ENCODE assay signal across 18 mouse cellular contexts in the genomic region with DNA sequence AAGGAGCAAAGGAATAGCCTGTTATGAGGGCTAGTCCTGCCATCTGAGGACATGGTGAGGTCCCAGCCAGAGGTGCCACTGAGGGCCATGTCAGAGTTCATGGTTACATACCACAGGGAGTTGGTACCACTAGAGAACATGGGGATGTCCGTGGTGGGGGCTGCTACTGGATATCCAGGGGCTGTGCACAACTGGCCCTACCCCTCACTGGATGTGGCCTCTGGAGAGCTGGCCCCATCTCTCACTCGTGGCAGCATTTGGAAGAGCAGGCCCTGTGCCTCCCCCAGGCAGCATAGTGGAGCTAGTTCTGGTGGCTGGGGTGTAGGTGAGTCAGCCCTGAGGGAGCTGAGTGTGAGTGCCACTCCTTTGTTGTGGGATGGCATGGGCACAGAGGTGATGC. TPM values are rescaled to one million over a fixed set of nuclear protein-coding genes. Genes with fewer than 3 reads are reported as not detected.
DNase-seq lines count a peak whose midpoint lies in the region; ATAC-seq and TF ChIP-seq lines count a peak whose summit lies in the region.
"Had no signal": no experiment of that assay in that cellular context is flagged by ENCODE, and none has a peak within 500 bp of the region (broad histone marks: within the 10 kb centered on the region; RNA-seq: fewer than 3 reads in every experiment).

No protein-coding gene starts in this region.

- 0 out of 2 replicates have a peak, but pooled peaks have one; percentile 9 for ATAC-seq in heart, embryonic 14.5 days (ENCODE audit: insufficient number of reproducible peaks, insufficient read depth, low FRiP score, low read depth)
- ATAC-seq in liver, embryonic 12.5 days, result 0 out of 2 replicates have a peak, but pooled peaks have one; percentile 18
- ATAC-seq in embryonic facial prominence, embryonic 13.5 days (ENCODE audit: insufficient number of reproducible peaks, insufficient read depth, low FRiP score, low TSS enrichment, low read depth), result 0 out of 2 replicates have a peak, but pooled peaks have one; percentile 10
- peak; percentile 27; the same call in 1 of the 2 replicates for ATAC-seq in midbrain, postnatal 0 days (ENCODE audit: low FRiP score)
- ATAC-seq: CD4-positive, CD25-positive, alpha-beta regulatory T cell, adult 4 months; forebrain, embryonic 16.5 days had no signal

- no peak for DNase-seq in heart, adult 9 months (ENCODE audit: low spot score in 2 of 2)
- no peak for DNase-seq in liver
- no peak for DNase-seq in midbrain, postnatal 0 days (ENCODE audit: low spot score)
- no peak for DNase-seq in spleen, adult 12 weeks (ENCODE audit: low spot score)
- DNase-seq: adrenal gland, adult 2 months; gastrocnemius, postnatal 14 days; right cerebral cortex, postnatal 25 days; thymus, adult 18-20 months had no signal

- no peak overlapping the region for H3K4me3 ChIP-seq in heart, embryonic 14.5 days (ENCODE audit: control insufficient read depth in 1 of 2, insufficient read depth in 1 of 2, low read depth in 1 of 2, low read length in 2 of 2)
- H3K4me3 ChIP-seq in liver, embryonic 12.5 days, result no peak overlapping the region
- no peak overlapping the region for H3K4me3 ChIP-seq in embryonic facial prominence, embryonic 13.5 days
- no peak overlapping the region for H3K4me3 ChIP-seq in midbrain, postnatal 0 days (ENCODE audit: low read depth, low read length)
- H3K4me3 ChIP-seq: heart, embryonic 10.5 days; limb, embryonic 15.5 days had no signal

- H3K36me3 ChIP-seq in heart, embryonic 14.5 days (ENCODE audit: control insufficient read depth, insufficient read depth, low read length), result peaks cover 43% of the 10 kb centered on the region
- H3K36me3 ChIP-seq in liver, embryonic 12.5 days, result peaks cover 45% of the 10 kb centered on the region
- peaks cover 31% of the 10 kb centered on the region for H3K36me3 ChIP-seq in embryonic facial prominence, embryonic 13.5 days
- peaks cover 17% of the 10 kb centered on the region; the same call in 1 of the 2 replicates for H3K36me3 ChIP-seq in midbrain, postnatal 0 days (ENCODE audit: insufficient read depth, low read length)

- H3K9ac ChIP-seq in heart, embryonic 14.5 days (ENCODE audit: low read length), result no peak overlapping the region
- H3K9ac ChIP-seq in liver, embryonic 12.5 days, result no peak overlapping the region
- H3K9ac ChIP-seq in embryonic facial prominence, embryonic 13.5 days, result no peak overlapping the region
- no peak overlapping the region for H3K9ac ChIP-seq in midbrain, postnatal 0 days (replicated peaks; ENCODE audit: low read length, poor library complexity, severe bottlenecking)
- H3K9ac ChIP-seq: limb, embryonic 15.5 days had no signal

- no peak overlapping the region for H3K4me2 ChIP-seq in heart, embryonic 14.5 days (ENCODE audit: low read length)
- H3K4me2 ChIP-seq in liver, embryonic 12.5 days, result no peak overlapping the region
- no peak overlapping the region for H3K4me2 ChIP-seq in embryonic facial prominence, embryonic 13.5 days
- H3K4me2 ChIP-seq in midbrain, postnatal 0 days (ENCODE audit: low read depth, low read length, poor library complexity, severe bottlenecking), result no peak overlapping the region
- H3K4me2 ChIP-seq: limb, embryonic 15.5 days had no signal

- no peak overlapping the region for H3K27ac ChIP-seq in heart, embryonic 14.5 days (replicated peaks in 1 of 2; ENCODE audit: control insufficient read depth in 1 of 2, insufficient read depth in 1 of 2, low read depth in 2 of 2, low read length in 2 of 2)
- no peak overlapping the region for H3K27ac ChIP-seq in liver, embryonic 12.5 days
- H3K27ac ChIP-seq in embryonic facial prominence, embryonic 13.5 days, result no peak overlapping the region
- H3K27ac ChIP-seq in midbrain, postnatal 0 days (ENCODE audit: low read depth, low read length), result no peak overlapping the region
- H3K27ac ChIP-seq: heart, embryonic 10.5 days; kidney, postnatal 0 days; limb, embryonic 15.5 days had no signal

- H3K9me3 ChIP-seq in heart, embryonic 14.5 days (ENCODE audit: control insufficient read depth, low read length), result no peaks in the 10 kb centered on the region
- H3K9me3 ChIP-seq in liver, embryonic 12.5 days (replicated peaks), result no peaks in the 10 kb centered on the region
- H3K9me3 ChIP-seq in embryonic facial prominence, embryonic 13.5 days, result no peaks in the 10 kb centered on the region
- H3K9me3 ChIP-seq in midbrain, postnatal 0 days (ENCODE audit: low read length), result no peaks in the 10 kb centered on the region
- H3K9me3 ChIP-seq: heart, embryonic 10.5 days; limb, embryonic 15.5 days had no signal

- H3K27me3 ChIP-seq in heart, embryonic 14.5 days (ENCODE audit: control insufficient read depth, insufficient read depth, low read length), result no peaks in the 10 kb centered on the region
- H3K27me3 ChIP-seq in liver, embryonic 12.5 days (replicated peaks), result no peaks in the 10 kb centered on the region
- no peaks in the 10 kb centered on the region for H3K27me3 ChIP-seq in embryonic facial prominence, embryonic 13.5 days
- no peaks in the 10 kb centered on the region for H3K27me3 ChIP-seq in midbrain, postnatal 0 days (ENCODE audit: insufficient read depth, low read length)
- H3K27me3 ChIP-seq: limb, embryonic 15.5 days had no signal

- H3K4me1 ChIP-seq in heart, embryonic 14.5 days (ENCODE audit: control insufficient read depth in 2 of 2, insufficient read depth in 2 of 2, low read length in 2 of 2), result no peaks in the 10 kb centered on the region
- no peaks in the 10 kb centered on the region for H3K4me1 ChIP-seq in liver, embryonic 12.5 days
- H3K4me1 ChIP-seq in embryonic facial prominence, embryonic 13.5 days, result no peaks in the 10 kb centered on the region
- H3K4me1 ChIP-seq in midbrain, postnatal 0 days (ENCODE audit: insufficient read depth, low read length), result no peaks in the 10 kb centered on the region
- H3K4me1 ChIP-seq: heart, embryonic 10.5 days; limb, embryonic 15.5 days had no signal

- TF ChIP-seq CTCF in midbrain, postnatal 0 days (IDR thresholded peaks at IDR 0.05), result no peak

- WGBS in heart, embryonic 14.5 days, result 92% methylated on average over 2 of the region's 2 CpGs
- 77% methylated on average over 2 of the region's 2 CpGs for WGBS in liver, embryonic 12.5 days (ENCODE audit: insufficient replicate concordance)
- 86% methylated on average over 2 of the region's 2 CpGs for WGBS in embryonic facial prominence, embryonic 13.5 days
- 94% methylated on average over 2 of the region's 2 CpGs for WGBS in midbrain, postnatal 0 days

RNA-seq across cellular contexts. Expression of a gene that starts 14.9 kb away (rescaled TPM):
- polyA plus RNA-seq in heart, embryonic 14.5 days (2014; fragmentation: Nextera tagmentation; extraction: Ambion mirVana), result 602 and 648 TPM in 2 replicates
- 224 and 227 TPM in 2 replicates for polyA plus RNA-seq in liver, embryonic 12.5 days (2016; fragmentation: Nextera tagmentation; extraction: Ambion mirVana)
- 324 and 340 TPM in 2 replicates for polyA plus RNA-seq in embryonic facial prominence, embryonic 13.5 days (2015; fragmentation: Nextera tagmentation; extraction: Ambion mirVana)
- total RNA-seq in midbrain, postnatal 0 days (2014; rRNA removed), result 141 and 145 TPM in 2 replicates
- 588 and 616 TPM in 2 replicates for polyA plus RNA-seq in midbrain, postnatal 0 days (2015; fragmentation: Nextera tagmentation; extraction: Ambion mirVana)

RNA-seq across cellular contexts. Expression of a gene that starts 17.2 kb away (rescaled TPM):
- 57.3 and 58.2 TPM in 2 replicates for polyA plus RNA-seq in heart, embryonic 14.5 days (2014; fragmentation: Nextera tagmentation; extraction: Ambion mirVana)
- 37.2 and 41.5 TPM in 2 replicates for polyA plus RNA-seq in liver, embryonic 12.5 days (2016; fragmentation: Nextera tagmentation; extraction: Ambion mirVana)
- polyA plus RNA-seq in embryonic facial prominence, embryonic 13.5 days (2015; fragmentation: Nextera tagmentation; extraction: Ambion mirVana), result 53.4 and 54.0 TPM in 2 replicates
- total RNA-seq in midbrain, postnatal 0 days (2014; rRNA removed), result 60.5 and 72.6 TPM in 2 replicates
- polyA plus RNA-seq in midbrain, postnatal 0 days (2015; fragmentation: Nextera tagmentation; extraction: Ambion mirVana), result 80.2 and 91.5 TPM in 2 replicates

RNA-seq across cellular contexts. Expression of a gene that starts 48.8 kb away (rescaled TPM):
- polyA plus RNA-seq in heart, embryonic 14.5 days (2014; fragmentation: Nextera tagmentation; extraction: Ambion mirVana), result 98.0 and 107 TPM in 2 replicates
- 15.1 and 17.5 TPM in 2 replicates for polyA plus RNA-seq in liver, embryonic 12.5 days (2016; fragmentation: Nextera tagmentation; extraction: Ambion mirVana)
- 46.3 and 47.0 TPM in 2 replicates for polyA plus RNA-seq in embryonic facial prominence, embryonic 13.5 days (2015; fragmentation: Nextera tagmentation; extraction: Ambion mirVana)
- 338 and 390 TPM in 2 replicates for total RNA-seq in midbrain, postnatal 0 days (2014; rRNA removed)
- 59.7 and 73.3 TPM in 2 replicates for polyA plus RNA-seq in midbrain, postnatal 0 days (2015; fragmentation: Nextera tagmentation; extraction: Ambion mirVana)

RNA-seq across cellular contexts. Expression of a gene that starts 54.8 kb away (rescaled TPM):
- 1.6 and 2.4 TPM in 2 replicates for polyA plus RNA-seq in heart, embryonic 14.5 days (2014; fragmentation: Nextera tagmentation; extraction: Ambion mirVana)
- 0.08 TPM in 1 of 2 replicates, not detected in the other for polyA plus RNA-seq in liver, embryonic 12.5 days (2016; fragmentation: Nextera tagmentation; extraction: Ambion mirVana)
- 3.1 and 3.7 TPM in 2 replicates for polyA plus RNA-seq in embryonic facial prominence, embryonic 13.5 days (2015; fragmentation: Nextera tagmentation; extraction: Ambion mirVana)
- total RNA-seq in midbrain, postnatal 0 days (2014; rRNA removed), result 1.2 and 2.2 TPM in 2 replicates
- 1.4 and 1.5 TPM in 2 replicates for polyA plus RNA-seq in midbrain, postnatal 0 days (2015; fragmentation: Nextera tagmentation; extraction: Ambion mirVana)
- total RNA-seq: megakaryocyte progenitor cell, adult 5-6 weeks; MEL had no signal
